Mouse (Mus musculus) small intestine, adult 2 months (tissue): ENCODE results near the gene Pym1. TPM values are rescaled to one million over a fixed set of nuclear protein-coding genes. Genes with fewer than 3 reads are reported as not detected.

Source experiments
- H3K27ac ChIP-seq: fragments of 200-500 bp; 2 replicates; pipeline ENCODE4 v1.5.1; 2012; ENCODE audit warnings: low read depth, low read length, control low read depth, inconsistent platforms; ENCODE audit not compliant: insufficient read depth
- H3K27me3 ChIP-seq: fragments of 200-500 bp; 2 replicates; pipeline ENCODE4 v1.6.1; 2012; ENCODE audit warnings: mild to moderate bottlenecking, moderate library complexity, low read length, inconsistent platforms; ENCODE audit not compliant: control insufficient read depth, insufficient read depth
- H3K36me3 ChIP-seq: fragments of 200-500 bp; 2 replicates; pipeline ENCODE4 v1.6.1; 2012; ENCODE audit warnings: mild to moderate bottlenecking, low read length, control low read depth, inconsistent platforms; ENCODE audit not compliant: control insufficient read depth, insufficient read depth
- H3K4me1 ChIP-seq: fragments of 200-500 bp; 2 replicates; pipeline ENCODE4 v1.6.1; 2012; ENCODE audit warnings: low read length, inconsistent platforms, mixed read lengths; ENCODE audit not compliant: control insufficient read depth, insufficient read depth, insufficient read length
- H3K4me3 ChIP-seq: fragments of 200-500 bp; 2 replicates; pipeline ENCODE4 v1.5.1; 2012; ENCODE audit warnings: low read depth, mild to moderate bottlenecking, control low read depth, inconsistent platforms, low read length, moderate library complexity
- CTCF ChIP-seq: fragments of 200-500 bp; IDR thresholded peaks from 2 replicates; pipeline ENCODE4 v1.5.1; 2012; ENCODE audit warnings: low read depth, mild to moderate bottlenecking, control low read depth, inconsistent platforms, low read length, moderate library complexity, mixed read lengths; ENCODE audit not compliant: insufficient replicate concordance, insufficient read length; ENCODE audit errors: extremely low read depth
- POLR2A ChIP-seq: fragments of 200-500 bp; IDR thresholded peaks from 2 replicates; pipeline ENCODE4 v1.6.1; 2012; ENCODE audit warnings: low read depth, mild to moderate bottlenecking, control low read depth, inconsistent platforms, low read length, moderate library complexity
- WGBS: fragments of 180-500 bp; shearing (Covaris S2); methylation state at CpG from one replicate; pipeline ENCODE4 v1.1.7; 2018; 5-methylcytosine and 5-hydroxymethylcytosine counted together
- polyA plus RNA-seq: library from polyadenylated mRNA; depleted of rRNA; stranded (reverse); fragments of >200 nt; gene quantifications from 2 replicates; pipeline ENCODE4 v1.2.3, GENCODE M21; 2012; rRNA removed

Pym1 gene
- polyA plus RNA-seq, 1 experiment, result 17.0 TPM

GRCm38 (mm10) chr10:128805092-128806000 is 57.7 kb downstream of the Pym1 start:
- Histone ChIP-seq H3K4me3 (peak overlapping the region; percentile 91), H3K27me3 (no peaks in the 10 kb centered on the region), H3K36me3 (peaks cover 8% of the 10 kb centered on the region; the same call in 1 of the 2 replicates), H3K4me1 (peaks cover 23% of the 10 kb centered on the region), H3K27ac (peak overlapping the region; percentile 97)
- TF ChIP-seq POLR2A (no peak; the same call in 1 of the 2 replicates), CTCF (no peak)
- WGBS, result under 1% methylated on average over 70 of the region's 70 CpGs

- Histone ChIP-seq H3K27me3 (no peaks in the 10 kb centered on the region), H3K4me1 (peaks cover 23% of the 10 kb centered on the region), H3K27ac (no peak overlapping the region), H3K36me3 (peaks cover 8% of the 10 kb centered on the region; the same call in 1 of the 2 replicates), H3K4me3 (peak overlapping the region; percentile 91)
- WGBS, result 21% methylated on average over 6 of the region's 6 CpGs
- TF ChIP-seq CTCF, result no peak
- TF ChIP-seq POLR2A, result no peak
Observed at GRCm38 (mm10) chr10:128806086-128806485, 58.4 kb downstream of the Pym1 start.

- no peak overlapping the region for H3K27ac ChIP-seq
- H3K4me3 ChIP-seq, result peak overlapping the region; percentile 91
Observed at GRCm38 (mm10) chr10:128807018-128807417, 59.3 kb downstream of the Pym1 start.

More at GRCm38 (mm10) chr10:128807018-128807417, 59.3 kb downstream of the Pym1 start:
- WGBS, result 81% methylated on average over 8 of the region's 8 CpGs
- no peak for TF ChIP-seq CTCF
- no peak for TF ChIP-seq POLR2A
- no peaks in the 10 kb centered on the region for H3K27me3 ChIP-seq
- peaks cover 23% of the 10 kb centered on the region for H3K4me1 ChIP-seq
- H3K36me3 ChIP-seq, result peaks cover 8% of the 10 kb centered on the region; the same call in 1 of the 2 replicates

Other genes with a start within 250 kb of the Pym1 start
- 0.43 and 1.2 TPM in 2 replicates for gene Myl6b, start 249.2 kb upstream of the Pym1 start, polyA plus RNA-seq
- gene Esyt1, start 222.0 kb upstream of the Pym1 start, polyA plus RNA-seq, result 20.0 and 26.3 TPM in 2 replicates
- 6.4 and 15.2 TPM in 2 replicates for gene Zc3h10, start 200.1 kb upstream of the Pym1 start, polyA plus RNA-seq
- gene Rpl41, start 198.6 kb upstream of the Pym1 start, polyA plus RNA-seq, result 1,613 and 1,655 TPM in 2 replicates
- 3.2 and 6.9 TPM in 2 replicates for gene Pa2g4, start 181.9 kb upstream of the Pym1 start, polyA plus RNA-seq
- gene Erbb3, start 158.2 kb upstream of the Pym1 start, polyA plus RNA-seq, result 32.3 and 127 TPM in 2 replicates
- 439 and 930 TPM in 2 replicates for gene Rps26, start 121.1 kb upstream of the Pym1 start, polyA plus RNA-seq
- 0.65 and 0.95 TPM in 2 replicates for gene Ikzf4, start 101.9 kb upstream of the Pym1 start, polyA plus RNA-seq
- gene Suox, start 73.8 kb upstream of the Pym1 start, polyA plus RNA-seq, result 10.4 and 14.2 TPM in 2 replicates
- 17.2 and 32.2 TPM in 2 replicates for gene Rab5b, start 51.6 kb upstream of the Pym1 start, polyA plus RNA-seq
- gene Pmel, start 43.7 kb upstream of the Pym1 start, polyA plus RNA-seq, result 1.4 and 2.1 TPM in 2 replicates
- gene Cdk2, start 42.9 kb upstream of the Pym1 start, polyA plus RNA-seq, result 4.2 and 6.1 TPM in 2 replicates
- gene Dgka, start 3.0 kb upstream of the Pym1 start, polyA plus RNA-seq, result 35.0 and 101 TPM in 2 replicates
- gene Mmp19, start 43.0 kb downstream of the Pym1 start, polyA plus RNA-seq, result 1.2 and 2.5 TPM in 2 replicates
- 4.6 and 12.1 TPM in 2 replicates for gene Dnajc14, start 56.2 kb downstream of the Pym1 start, polyA plus RNA-seq
- gene Tmem198b, start 56.5 kb downstream of the Pym1 start, polyA plus RNA-seq, result 4.6 and 7.0 TPM in 2 replicates
- gene Sarnp, start 69.4 kb downstream of the Pym1 start, polyA plus RNA-seq, result 0.14 and 0.89 TPM in 2 replicates
- 36.4 and 62.8 TPM in 2 replicates for gene Ormdl2, start 73.8 kb downstream of the Pym1 start, polyA plus RNA-seq
- gene Gdf11, start 143.8 kb downstream of the Pym1 start, polyA plus RNA-seq, result 0.53 and 0.82 TPM in 2 replicates
- 62.0 and 91.5 TPM in 2 replicates for gene Cd63, start 153.1 kb downstream of the Pym1 start, polyA plus RNA-seq
- gene Rdh5, start 175.0 kb downstream of the Pym1 start, polyA plus RNA-seq, result 20.2 and 30.3 TPM in 2 replicates
- gene Bloc1s1, start 176.1 kb downstream of the Pym1 start, polyA plus RNA-seq, result 88.8 and 147 TPM in 2 replicates
- gene Itga7, start 185.9 kb downstream of the Pym1 start, polyA plus RNA-seq, result 8.4 and 14.6 TPM in 2 replicates
- 27.6 and 32.2 TPM in 2 replicates for gene Mettl7b, start 213.1 kb downstream of the Pym1 start, polyA plus RNA-seq
- not detected in 2 replicates for gene Olfr9, start 241.5 kb downstream of the Pym1 start, polyA plus RNA-seq